Mouse (Mus musculus): ENCODE measurements around the gene Atp2b1.

- no peak for TF ChIP-seq CTCF (IDR thresholded peaks at IDR 0.05; ENCODE audit: insufficient read depth, low read length)
- no peak for TF ChIP-seq POLR2A (IDR thresholded peaks at IDR 0.05; ENCODE audit: borderline replicate concordance, extremely low read depth, low read depth, low read length)
Measured at GRCm38 (mm10) chr10:99062546-99062945, 148.3 kb downstream of the Atp2b1 start.
